Mouse (Mus musculus): ENCODE measurements at regions not wholly inside any gene's neighbourhood (a gene's known extent, or its start where the extent isn't known, plus 50 kb on each side); places are given as distances from the start of the nearest gene placed in this dataset.
A peak's percentile ranks its signal among the peaks of the same experiment; 100 is the strongest.

DNA sequence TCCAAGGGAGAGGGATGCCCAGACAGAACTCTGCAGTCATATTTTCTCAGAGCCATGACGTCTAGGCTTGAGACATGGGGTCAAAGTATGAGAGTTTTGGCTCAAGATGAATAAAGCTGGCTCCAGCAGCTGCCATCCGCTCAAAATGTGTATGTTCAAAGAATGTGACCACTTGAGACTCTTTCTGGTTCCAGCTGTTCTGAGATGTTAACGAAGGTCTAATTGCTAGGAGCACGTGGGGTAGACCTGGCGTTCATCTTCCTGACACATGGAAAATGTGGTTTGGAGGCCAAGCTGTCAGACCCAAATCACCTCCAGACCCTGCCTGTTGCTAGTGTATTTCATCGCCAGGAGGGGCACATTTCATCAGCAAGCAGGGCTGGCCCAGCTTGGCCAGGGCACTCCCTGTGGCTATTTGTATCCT is 58.9 kb upstream of the Ankrd1 start:
- no peak for ATAC-seq (replicated peaks; ENCODE audit: poor library complexity, severe bottlenecking)

DNA sequence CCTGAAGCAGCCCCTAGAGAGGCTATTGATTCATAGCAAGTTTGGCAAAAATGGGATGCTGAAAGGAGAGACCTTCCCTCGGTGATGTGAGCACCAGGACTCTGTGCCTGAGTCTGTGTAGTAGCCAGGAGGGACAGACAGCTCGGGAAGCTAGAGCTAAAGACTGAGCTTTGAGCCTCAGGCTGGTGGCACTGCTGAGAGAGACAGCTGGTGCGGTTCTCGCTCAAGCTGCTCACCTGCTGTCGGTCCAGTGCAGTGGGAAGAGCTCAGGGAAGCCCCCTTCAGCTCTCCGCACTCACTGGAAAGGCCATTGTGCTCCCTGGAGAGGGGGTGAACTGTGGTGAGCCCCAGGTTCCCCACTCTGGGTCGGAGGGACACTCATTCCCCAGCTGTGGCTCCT is 60.4 kb upstream of the Ankrd1 start:
- no peak for ATAC-seq (replicated peaks; ENCODE audit: poor library complexity, severe bottlenecking)

- no peak for ATAC-seq (replicated peaks; ENCODE audit: poor library complexity, severe bottlenecking)
Measured at GRCm38 (mm10) chr19:36181535-36181934, 61.6 kb upstream of the Ankrd1 start.

GRCm38 (mm10) chr19:36183127-36183526 is 63.2 kb upstream of the Ankrd1 start:
- ATAC-seq (replicated peaks; ENCODE audit: poor library complexity, severe bottlenecking): peak; percentile 94

DNA sequence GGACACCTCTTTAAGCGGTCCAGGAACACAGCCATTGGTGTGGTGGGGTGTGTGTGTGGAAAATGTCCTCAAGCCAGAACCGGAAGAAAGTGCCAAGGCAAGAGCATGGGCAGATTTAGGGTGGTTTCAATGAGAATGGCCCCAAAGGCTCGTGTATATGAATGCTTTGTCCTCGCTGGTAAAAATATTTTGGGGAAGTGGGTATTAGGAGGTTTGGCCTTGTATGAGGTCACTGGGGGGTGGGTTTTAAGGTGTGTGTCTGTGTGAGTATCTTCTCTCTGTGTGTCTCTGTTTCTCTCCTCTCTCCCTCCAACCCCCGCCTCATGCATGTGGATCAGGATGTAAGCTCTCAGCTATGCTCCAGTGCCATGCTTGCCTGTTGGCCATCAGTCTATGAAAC is 69.8 kb upstream of the Ankrd1 start:
- peak; percentile 73 for ATAC-seq (replicated peaks; ENCODE audit: poor library complexity, severe bottlenecking)

DNA sequence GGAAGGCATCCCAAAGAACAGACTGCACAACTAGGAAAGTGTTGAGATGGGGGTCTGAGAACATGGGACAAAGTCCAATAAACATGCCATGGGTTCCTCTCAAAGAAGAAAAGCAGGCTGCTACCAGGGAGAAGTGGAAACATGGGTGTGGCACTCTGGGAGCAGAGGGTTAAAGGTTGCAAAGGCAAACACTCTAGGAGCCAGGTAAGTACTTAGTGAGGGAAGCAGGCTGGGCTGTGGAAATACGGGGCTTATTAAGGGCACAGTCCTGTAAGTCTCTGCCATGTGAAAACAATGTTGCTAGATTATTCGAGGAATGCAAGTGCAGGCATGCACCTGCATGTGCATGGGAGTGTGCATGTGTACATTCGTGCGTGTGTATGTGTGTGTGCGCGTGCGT is 71.7 kb upstream of the Ankrd1 start:
- no peak for ATAC-seq (replicated peaks; ENCODE audit: poor library complexity, severe bottlenecking)

- ATAC-seq (replicated peaks; ENCODE audit: poor library complexity, severe bottlenecking): no peak
Measured at GRCm38 (mm10) chr19:36204269-36204668, 84.4 kb upstream of the Ankrd1 start.

GRCm38 (mm10) chr19:36204965-36205718 is 85.2 kb upstream of the Ankrd1 start:
- no peak for ATAC-seq (replicated peaks; ENCODE audit: poor library complexity, severe bottlenecking)

DNA sequence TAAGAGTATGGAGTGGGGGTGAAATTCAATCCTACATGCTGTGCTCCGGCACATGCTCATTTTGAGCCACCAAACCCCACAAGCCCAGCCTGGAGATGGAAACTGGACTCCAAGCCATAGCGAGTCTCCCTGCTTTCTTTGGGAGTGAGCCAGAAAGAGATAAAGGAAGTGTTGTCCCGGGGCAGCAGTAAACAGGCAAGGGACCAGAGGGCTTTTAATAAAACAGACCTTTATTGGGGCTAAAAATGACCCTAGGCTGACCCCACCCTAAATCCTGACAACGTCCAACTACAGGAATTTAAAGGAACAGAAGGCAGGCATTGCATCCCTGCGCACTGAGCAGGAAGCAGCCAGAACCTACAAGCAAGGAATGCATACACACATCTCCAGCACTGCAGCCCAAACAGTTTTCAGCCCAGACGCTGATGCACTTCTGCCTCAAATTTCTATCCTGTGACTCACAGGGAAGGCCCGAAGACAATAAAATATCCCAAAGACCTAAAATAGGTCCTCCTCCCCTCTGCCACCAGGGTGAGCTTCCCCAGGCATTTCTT is 87.9 kb upstream of the Ankrd1 start:
- no peak for ATAC-seq (replicated peaks; ENCODE audit: poor library complexity, severe bottlenecking)

DNA sequence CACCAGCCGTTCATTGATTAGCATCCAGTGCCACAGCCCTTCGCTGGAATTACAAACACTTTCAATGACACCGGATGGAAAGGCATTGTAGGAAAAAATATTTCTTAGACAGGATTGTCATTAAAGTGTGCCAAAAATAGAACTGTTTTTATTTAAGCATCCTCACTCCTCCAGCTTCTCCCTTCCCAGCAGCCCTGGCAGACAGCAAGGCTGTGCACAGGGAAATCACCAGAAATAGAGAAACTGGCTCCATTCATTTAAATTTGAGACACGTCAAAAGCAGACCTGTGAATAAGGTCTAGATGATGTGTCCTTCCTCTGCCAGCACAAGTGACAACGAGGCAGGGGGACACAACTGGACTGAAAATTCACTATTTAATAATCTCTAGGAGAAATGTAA is 88.5 kb upstream of the Ankrd1 start:
- ATAC-seq (replicated peaks; ENCODE audit: poor library complexity, severe bottlenecking): no peak

DNA sequence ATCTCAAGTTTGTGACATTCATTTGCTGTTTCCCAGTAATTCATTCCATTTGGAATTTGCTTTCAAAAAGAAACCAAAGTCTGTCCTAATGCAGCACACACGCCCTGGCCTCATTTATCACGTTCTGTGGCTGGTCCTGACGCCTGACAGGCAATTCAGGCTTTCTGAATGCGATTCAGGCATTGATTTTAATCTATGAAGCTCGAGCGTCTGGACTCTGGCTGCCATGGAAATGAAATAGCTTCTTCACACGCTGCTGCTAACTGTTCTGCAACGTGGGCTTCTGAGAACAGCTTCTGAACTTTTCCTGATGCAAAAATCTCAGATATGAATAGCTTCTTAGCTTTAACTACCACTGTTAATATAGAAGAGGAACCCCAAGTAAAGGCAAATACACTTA is 93.6 kb upstream of the Ankrd1 start:
- no peak for ATAC-seq (replicated peaks; ENCODE audit: poor library complexity, severe bottlenecking)

DNA sequence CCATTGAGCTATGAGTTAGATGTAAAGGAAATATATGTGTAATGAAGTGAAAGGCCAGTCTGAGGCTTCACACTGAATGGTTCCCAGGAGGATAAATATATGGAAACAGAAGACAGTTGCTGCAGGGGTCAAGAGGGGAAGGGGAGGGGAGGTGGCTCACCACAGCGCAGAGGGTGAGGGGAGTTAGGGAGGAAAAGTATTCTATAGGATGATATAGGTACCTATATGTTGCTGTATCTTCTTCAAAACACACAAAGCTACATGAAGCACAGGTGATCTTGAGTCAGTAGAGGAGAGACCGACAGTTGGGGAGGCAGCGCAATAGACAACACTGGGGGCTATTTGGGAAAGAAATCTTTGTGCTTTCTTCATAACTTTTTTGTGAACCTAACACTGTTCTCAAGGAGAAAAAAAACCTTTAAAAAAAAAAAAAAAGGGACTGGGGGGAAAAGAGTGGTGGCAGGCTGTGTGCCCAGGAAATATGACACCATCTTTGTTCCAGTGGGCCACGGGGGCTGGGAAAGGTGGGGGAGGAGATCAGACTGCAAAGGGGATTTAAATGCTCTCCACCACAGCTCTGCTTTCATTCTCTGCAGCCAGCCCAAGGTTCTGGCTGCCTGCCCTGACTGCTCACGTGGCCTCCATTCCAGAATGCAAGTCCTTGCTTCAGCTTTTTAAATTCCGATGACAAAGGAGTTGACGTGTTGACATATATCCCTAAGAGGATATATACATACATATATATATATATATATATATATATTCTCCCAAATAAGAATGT is 94.5 kb upstream of the Ankrd1 start:
- ATAC-seq (replicated peaks; ENCODE audit: poor library complexity, severe bottlenecking): peak; percentile 22; the same call in 1 of the 2 replicates

DNA sequence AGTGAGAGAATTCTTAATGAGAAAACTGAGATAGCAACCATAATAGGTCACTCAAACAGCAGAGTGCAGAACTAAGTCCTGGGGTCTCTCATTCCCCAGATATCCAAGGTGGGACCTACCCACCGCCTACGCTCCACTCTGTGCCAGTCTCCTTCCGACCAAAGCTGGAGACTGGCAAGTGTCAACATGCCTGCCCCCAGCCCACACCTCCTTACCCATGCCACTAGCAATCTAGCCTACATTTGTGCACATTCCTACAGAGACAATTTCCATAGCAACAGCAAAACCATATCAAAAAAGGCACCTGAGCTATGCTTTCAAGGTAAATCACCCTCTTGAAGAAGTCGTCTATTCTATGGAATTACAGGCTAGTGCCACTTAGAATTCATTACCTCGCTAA is 97.3 kb upstream of the Ankrd1 start:
- no peak for ATAC-seq (replicated peaks; ENCODE audit: poor library complexity, severe bottlenecking)

DNA sequence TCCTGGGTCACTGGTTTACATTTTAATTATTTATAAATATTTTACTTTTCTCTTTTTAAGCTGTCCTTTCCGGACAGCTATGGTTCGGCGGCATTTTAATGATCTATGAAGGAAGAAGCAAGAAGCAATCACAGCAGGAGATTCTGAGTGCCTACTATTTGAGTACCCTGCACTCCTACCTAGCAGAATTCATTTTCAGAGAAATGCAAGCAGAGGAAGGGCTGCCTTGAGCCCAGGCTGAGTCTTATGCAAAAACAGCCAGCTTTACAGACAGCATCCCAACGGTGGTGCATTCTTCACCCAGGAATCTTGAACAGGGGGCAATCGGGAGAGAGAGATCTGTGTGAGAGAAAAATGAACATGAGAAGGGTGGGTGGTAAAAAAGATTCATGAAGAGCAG is 97.7 kb upstream of the Ankrd1 start:
- no peak for ATAC-seq (replicated peaks; ENCODE audit: poor library complexity, severe bottlenecking)

GRCm38 (mm10) chr19:36218921-36219320 is 99.0 kb upstream of the Ankrd1 start:
- ATAC-seq (replicated peaks; ENCODE audit: poor library complexity, severe bottlenecking): no peak

GRCm38 (mm10) chr19:36221104-36221503 is 101.2 kb upstream of the Ankrd1 start:
- ATAC-seq (replicated peaks; ENCODE audit: poor library complexity, severe bottlenecking): no peak

DNA sequence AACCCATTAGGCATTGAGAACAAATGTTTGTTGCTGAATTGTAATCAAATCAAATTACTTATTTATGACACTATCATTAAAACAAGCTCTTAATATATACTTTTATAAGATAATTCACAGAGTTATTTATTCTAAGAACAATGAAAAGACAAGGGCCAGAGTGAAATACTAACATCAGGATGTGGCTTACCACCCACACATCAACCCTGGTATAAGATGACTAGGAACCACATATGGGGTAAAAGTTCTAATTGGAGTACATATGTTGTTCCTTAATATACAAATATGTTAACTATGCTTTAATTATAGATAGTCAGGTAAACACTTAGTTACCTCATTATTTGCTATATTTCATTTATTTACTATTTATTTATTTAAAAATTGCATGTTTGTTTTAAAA is 101.7 kb upstream of the Ankrd1 start:
- ATAC-seq (replicated peaks; ENCODE audit: poor library complexity, severe bottlenecking): no peak

GRCm38 (mm10) chr19:36222198-36222597 is 102.3 kb upstream of the Ankrd1 start:
- peak; percentile 84 for ATAC-seq (replicated peaks; ENCODE audit: poor library complexity, severe bottlenecking)

DNA sequence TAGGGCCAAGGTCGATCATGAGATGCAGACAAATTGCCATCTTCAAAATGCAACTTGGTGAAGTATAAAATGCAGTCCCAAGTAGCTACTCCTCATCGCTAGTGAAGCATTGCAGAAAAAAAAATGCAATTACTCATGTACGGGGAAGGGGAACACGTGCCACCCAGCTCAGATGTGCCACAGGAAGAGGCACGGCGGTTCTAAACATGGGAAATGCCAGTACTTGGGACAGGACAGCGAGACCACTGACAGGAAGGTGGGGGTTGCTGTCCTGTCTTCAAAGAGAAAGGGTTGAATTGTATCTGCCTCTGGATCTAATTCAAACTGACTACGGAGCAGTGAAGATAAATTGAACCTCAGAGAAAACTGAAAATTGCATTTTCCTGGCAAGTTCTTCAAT is 104.6 kb upstream of the Ankrd1 start:
- ATAC-seq (replicated peaks; ENCODE audit: poor library complexity, severe bottlenecking): peak; percentile 52

DNA sequence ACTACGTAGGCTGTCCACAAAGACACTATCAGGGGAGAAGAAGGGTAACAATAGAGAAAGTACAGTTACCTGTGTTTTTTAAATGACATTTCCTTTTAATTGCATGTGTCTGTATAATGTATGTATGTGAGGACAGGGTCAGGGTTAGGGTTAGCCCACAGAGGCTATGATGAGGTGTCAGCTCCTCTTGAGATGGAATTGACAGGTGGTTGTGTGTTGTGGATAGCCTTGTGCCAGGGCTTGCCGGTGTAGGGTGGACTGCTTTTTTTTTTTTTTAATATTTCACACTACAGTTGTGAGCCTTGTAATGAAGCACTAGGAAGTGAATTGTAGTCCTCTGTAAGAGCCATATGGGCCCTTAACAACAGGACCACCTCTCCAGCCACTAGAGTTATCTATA is 105.7 kb upstream of the Ankrd1 start:
- ATAC-seq (replicated peaks; ENCODE audit: poor library complexity, severe bottlenecking): no peak

GRCm38 (mm10) chr19:36227418-36228160 is 107.7 kb upstream of the Ankrd1 start:
- ATAC-seq (replicated peaks; ENCODE audit: poor library complexity, severe bottlenecking): peak; percentile 35; the same call in 1 of the 2 replicates
